Mouse (Mus musculus) right cerebral cortex, adult 18-20 months (tissue): ENCODE data around the gene Mllt1.
A peak's percentile ranks its signal among the peaks of the same experiment; 100 is the strongest.
"Not testable (repeated sequence)": the region's sequence is repeated elsewhere in the genome, so short reads cannot be mapped to it uniquely, and the experiment has no call there.

Experiments used
- DNase-seq: peaks from one replicate; pipeline ENCODE4 v3.0.0; 2022; ENCODE audit warnings: mixed read lengths

Mllt1 gene

DNA sequence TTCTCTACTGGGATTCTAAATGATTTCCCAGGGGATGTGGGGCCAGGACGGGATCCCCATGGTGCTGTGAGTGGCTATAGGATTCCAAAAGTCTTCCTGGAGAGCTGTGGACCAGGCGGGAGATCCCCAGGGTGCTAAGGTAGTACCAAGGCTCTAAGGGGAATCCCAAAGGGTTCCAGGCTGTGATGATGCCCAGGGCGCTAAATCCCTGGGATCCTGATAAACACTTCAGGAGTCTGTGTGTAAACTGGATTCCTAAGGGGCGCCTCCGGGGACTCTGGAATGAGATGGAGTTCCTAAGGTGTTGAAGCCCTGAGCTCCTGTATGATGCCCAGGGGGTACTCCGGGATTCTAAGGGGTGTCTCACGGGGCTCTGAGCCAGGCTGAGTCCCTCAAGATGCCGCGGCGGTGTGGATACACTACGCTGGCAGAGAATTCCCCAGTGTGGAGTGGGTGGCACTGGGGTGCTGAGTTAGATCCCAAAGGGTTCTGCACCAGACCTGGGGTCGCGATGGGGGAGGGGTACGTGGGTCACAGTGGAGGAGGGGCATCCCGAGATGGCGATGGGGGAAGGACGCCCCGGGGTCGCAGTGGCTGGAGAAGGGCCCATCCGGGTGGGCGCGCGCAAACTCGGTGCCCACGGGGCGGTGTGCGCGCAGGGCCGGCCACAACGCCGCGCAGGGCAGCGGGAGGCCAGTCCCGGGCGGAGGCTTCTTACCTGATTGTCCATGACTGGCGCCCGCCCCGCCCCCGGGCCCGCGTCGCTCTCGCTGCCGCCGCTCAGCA lies 477 bp downstream of the Mllt1 start:
- DNase-seq, result no peak

- no peak for DNase-seq
Measured at GRCm38 (mm10) chr17:56933395-56933794, 1.8 kb downstream of the Mllt1 start.

GRCm38 (mm10) chr17:56930026-56930425 lies 5.2 kb downstream of the Mllt1 start:
- no peak for DNase-seq

- DNase-seq, result no peak
Measured at GRCm38 (mm10) chr17:56929530-56929929, 5.7 kb downstream of the Mllt1 start.

DNA sequence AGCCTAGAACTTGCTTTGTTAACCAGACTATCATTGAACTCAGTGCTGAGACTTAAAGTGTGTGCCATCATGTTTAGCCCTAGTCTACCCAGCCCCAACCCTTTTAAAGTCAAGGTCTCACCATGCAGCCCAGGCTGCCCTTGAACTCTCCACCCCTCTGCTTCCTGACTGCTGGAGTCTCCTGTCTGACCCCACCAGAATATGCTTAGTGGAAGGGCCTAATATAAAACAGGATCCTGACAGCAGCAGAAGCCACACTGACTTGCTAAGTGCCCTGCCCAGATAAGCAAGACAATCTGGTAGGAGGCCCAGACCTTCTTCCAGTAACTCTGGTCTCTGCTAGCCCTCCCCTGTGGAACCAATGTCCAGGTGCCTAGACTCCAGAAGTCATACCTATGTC lies 6.1 kb downstream of the Mllt1 start:
- DNase-seq, result no peak

GRCm38 (mm10) chr17:56925998-56926397 lies 9.2 kb downstream of the Mllt1 start:
- no peak for DNase-seq

DNA sequence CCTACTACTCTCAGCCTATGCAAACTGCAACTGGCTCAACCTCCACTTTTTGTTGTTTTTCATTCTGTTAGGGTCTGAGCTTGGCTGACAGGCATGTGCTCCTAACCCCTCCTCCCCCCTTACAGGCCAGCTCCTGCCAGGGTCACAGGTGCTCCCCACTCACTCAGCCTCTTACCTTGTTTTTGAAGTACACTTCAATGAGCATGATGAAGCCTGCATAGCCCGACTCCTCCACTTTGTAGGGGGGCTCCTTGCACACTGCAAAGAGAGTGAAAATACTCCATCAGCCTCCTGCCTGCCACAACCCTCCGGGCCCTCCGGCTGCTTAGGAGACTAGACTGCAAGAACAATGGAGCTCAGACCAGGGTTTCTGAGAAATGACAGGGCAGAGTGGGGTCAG lies 15.5 kb downstream of the Mllt1 start:
- no peak for DNase-seq

GRCm38 (mm10) chr17:56917166-56917565 lies 18.0 kb downstream of the Mllt1 start:
- DNase-seq, result no peak

- no peak for DNase-seq
Measured at GRCm38 (mm10) chr17:56913444-56913843, 21.8 kb downstream of the Mllt1 start.

DNA sequence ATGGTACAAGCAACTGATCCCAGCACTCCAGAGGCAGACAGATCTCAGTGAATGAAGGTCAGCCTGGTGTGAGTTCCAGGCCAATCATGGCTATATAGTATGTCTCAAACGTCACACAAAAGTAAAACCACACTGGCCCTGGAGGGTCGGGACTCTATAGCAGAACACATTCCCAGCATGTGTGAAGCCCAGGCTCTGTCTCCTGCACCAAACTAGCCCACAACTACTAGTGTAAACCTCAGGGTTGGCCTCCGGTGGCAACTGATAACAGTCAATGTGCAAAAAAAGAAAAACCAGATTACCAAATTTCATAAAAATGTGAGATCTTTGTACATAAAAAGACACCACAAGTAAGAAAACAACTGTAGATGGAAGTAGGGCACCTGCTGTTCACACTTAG lies 22.2 kb downstream of the Mllt1 start:
- DNase-seq, result no peak

- DNase-seq, result not testable (repeated sequence)
Measured at GRCm38 (mm10) chr17:56909764-56910163, 25.5 kb downstream of the Mllt1 start.

GRCm38 (mm10) chr17:56907887-56908286 lies 27.3 kb downstream of the Mllt1 start:
- no peak for DNase-seq

DNA sequence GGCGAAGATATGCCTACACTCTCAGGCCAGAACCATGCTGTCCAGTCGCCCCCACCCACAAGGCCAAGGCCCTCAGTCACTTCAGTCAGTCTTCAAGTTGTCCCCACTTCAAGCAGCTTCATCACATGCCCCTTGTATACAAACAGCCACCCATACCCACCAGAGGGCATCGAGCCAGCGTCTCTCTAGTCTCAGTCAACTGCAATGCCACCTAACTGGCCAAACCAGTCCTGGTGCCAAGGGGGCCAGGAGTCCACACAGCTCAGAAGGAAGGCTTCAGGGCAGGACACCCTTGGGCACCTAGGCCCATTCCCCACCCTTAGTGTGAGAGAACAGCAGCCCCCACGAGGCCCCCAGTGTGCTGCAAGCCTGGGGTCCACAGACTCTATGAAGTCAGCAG lies 28.1 kb downstream of the Mllt1 start:
- no peak for DNase-seq

GRCm38 (mm10) chr17:56906166-56906565 lies 29.0 kb downstream of the Mllt1 start:
- DNase-seq, result no peak

DNA sequence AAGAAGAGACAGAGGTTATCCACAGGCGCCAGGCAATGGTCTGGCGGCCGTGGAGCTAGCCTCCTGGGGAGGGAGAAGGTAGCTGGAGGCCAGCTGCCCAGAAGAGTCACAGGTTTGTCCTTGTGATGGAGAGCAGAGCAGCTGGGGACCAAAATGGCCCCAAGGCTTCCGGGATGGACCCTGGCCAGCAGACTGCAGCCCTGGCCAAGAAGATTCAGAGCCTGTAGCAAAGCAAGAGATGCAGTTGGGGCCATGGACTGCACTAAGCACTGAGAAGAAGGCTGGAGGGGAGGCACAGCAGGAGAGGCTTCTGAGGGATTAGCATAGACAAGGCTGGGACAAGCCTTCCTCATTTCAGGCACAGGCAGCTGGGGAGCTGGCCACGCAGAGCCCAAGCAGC lies 32.5 kb downstream of the Mllt1 start:
- no peak for DNase-seq

DNA sequence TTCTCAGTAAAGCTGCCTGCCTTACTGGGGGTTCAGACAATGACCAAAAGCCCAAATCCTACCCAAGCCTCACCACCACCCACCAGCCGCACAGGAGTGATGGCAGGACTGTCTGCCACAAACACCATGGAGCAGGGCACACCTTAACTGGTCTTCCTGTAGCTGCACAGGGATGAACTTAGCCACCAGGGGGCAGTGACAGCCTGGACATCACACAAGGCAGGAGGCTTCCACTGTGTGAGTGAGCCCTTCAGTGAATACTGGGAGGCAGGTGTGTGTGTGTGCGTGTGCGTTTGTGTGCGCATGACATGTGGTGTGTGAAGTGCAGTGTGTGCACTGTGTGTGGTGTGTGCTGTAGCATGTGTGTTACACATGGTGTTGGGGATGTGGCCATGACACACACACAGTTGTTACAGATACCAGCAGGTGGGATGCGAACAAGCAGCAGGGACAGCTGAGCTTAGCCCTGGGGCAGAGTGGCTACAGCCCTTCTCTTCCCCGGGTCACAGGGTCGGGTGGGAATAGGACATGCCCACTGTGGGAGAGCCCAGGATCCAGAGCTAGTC lies 37.5 kb downstream of the Mllt1 start:
- DNase-seq, result peak; percentile 83

DNA sequence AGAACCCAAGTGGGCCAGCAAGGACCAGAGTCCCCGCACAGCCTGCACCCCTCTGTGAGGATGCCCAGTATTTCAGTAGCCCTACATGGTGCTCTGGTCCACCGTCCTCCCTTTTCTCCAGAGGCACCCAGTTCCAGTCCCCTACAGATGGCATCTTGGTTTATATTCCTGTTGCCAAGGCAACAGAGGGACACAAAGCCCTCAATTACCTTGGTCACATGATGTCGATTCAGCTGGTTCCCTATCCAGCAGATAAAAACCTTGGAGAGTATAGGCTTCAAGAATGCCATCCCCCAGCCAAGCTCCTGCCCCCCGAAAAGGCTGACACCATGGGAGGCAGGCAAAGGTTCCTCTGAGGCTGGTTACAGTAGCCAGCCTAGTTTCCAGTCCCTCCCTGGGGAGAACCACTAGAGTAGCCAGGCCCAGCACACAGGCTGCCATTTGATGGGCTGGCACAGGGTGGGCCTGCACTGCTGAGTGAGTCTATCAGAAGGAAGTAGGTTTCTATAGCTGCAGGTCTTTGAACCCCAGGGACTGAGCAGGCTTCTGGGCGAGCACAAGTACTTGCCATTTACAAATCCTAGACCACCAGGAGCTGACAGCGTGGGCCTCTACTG lies 38.6 kb downstream of the Mllt1 start:
- peak; percentile 51 for DNase-seq

DNA sequence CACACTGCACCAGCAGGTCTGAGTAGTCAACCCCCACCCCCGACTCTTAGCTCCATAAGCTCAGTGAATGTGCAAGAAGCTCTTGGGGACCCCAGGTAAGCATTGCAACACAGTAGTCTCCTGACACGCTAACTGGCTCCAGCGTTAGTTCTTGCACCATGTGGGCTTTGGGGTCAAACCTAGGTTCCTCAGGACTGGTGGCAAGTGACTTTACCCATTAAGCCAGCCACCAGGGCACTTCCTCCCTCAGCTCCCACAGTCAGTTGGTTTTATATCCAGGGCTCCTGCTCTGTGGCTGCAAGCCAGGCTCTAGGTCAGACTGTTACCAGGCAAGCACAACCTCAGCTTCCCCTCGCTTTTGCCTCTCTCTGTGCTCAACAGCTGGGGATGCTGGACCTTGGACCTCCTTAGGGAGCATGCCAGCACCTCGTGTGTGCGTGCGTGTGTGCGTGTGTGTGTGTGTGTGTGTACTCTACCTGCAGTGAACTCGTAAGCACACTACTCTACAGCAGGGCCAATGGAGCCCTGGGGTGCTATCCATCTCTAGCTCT lies 39.8 kb downstream of the Mllt1 start:
- DNase-seq, result no peak

DNA sequence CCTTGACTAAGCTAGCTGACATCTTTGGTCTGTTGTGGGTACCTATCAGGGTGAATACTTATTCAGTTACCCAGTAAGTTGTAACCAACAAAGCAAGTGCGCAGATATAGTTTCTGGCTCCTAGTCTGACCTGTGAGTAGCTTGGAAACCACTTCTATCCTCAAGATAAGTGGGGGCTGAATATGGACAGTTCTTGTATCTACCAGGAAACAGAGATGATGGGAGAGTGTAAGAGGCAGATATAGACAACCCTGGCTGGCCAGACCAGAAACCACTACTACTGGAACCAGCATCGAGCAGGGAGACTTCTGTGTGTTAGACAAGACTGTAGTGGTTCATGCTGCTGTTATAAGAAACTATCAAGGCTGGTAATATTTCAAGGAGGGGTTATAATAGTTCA lies 45.2 kb downstream of the Mllt1 start:
- no peak for DNase-seq

DNA sequence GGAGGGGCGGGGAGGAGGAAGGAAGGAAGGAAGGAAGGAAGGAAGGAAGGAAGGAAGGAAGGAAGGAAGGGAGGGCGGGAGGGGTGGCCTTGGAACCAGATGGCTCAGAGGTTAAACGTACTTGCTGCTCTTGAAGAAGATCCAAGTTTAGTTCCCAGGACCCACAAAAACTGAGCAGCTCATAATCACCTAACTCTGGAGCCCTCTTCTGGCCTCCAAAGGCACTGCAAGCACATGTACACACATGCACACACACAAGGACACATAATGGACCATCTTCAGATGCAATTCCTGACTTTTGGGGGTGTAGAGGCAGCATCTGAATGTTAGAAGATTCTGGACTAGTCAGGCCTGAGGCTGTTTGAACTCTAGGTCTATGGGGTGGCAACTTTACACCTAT lies 47.2 kb downstream of the Mllt1 start:
- no peak for DNase-seq

DNA sequence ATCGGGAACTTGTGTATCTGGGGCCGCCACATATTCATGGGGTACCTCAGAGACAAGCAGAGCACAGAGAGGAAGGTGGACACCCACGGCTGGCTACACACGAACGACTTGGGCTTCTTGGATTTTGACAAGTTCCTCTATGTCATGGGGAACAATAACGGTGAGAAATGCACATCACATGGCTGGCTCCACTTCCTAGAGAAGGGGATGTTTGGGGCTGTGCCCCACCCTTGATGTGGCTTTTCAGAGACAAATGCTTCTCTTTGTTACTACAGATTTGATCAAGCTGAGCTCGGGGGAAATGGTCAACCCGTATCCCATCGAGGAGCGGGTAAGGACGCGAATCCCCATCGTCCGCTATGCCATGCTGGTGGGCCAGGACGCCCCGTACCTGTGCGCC lies 50.4 kb downstream of the Mllt1 start:
- DNase-seq, result no peak

GRCm38 (mm10) chr17:56884331-56884730 lies 50.9 kb downstream of the Mllt1 start:
- no peak for DNase-seq

- DNase-seq, result no peak
Measured at GRCm38 (mm10) chr17:56883612-56884011, 51.6 kb downstream of the Mllt1 start.

- no peak for DNase-seq
Measured at GRCm38 (mm10) chr17:56877426-56877825, 57.8 kb downstream of the Mllt1 start.
